Mouse (Mus musculus) left cerebral cortex, adult 6 months (tissue): ENCODE data around the gene Rfk. TPM values are rescaled to one million over a fixed set of nuclear protein-coding genes. Genes with fewer than 3 reads are reported as not detected.

ENCODE experiments used
- long read RNA-seq, 2 experiments: library from polyadenylated mRNA; unstranded; transcript quantifications; one replicate each; pipeline ENCODE4 v2.0.0; 2019 to 2020
- polyA plus RNA-seq: library from polyadenylated mRNA; unstranded; fragments of <200 nt; fragmentation: Nextera tagmentation; gene quantifications from 2 replicates; pipeline ENCODE4 v1.2.3, GENCODE M21; 2021

Gene Rfk
- polyA plus RNA-seq = 92.0 and 101 TPM in 2 replicates
- long read RNA-seq, experiment 1, transcript Rfk-201 (4 exons, 2,482 nt) = major isoform, 350 of 361 reads
- long read RNA-seq, experiment 1, partial matches to known transcripts = 11 of 361 reads
- long read RNA-seq, experiment 1, other reads (novel, unspliced or antisense) = 0 of 361 reads
- long read RNA-seq, experiment 2, transcript Rfk-201 (4 exons, 2,482 nt) = major isoform, 64 of 103 reads
- long read RNA-seq, experiment 2, partial matches to known transcripts = 4 of 103 reads
- long read RNA-seq, experiment 2, other reads (novel, unspliced or antisense) = 35 of 103 reads

DNA sequence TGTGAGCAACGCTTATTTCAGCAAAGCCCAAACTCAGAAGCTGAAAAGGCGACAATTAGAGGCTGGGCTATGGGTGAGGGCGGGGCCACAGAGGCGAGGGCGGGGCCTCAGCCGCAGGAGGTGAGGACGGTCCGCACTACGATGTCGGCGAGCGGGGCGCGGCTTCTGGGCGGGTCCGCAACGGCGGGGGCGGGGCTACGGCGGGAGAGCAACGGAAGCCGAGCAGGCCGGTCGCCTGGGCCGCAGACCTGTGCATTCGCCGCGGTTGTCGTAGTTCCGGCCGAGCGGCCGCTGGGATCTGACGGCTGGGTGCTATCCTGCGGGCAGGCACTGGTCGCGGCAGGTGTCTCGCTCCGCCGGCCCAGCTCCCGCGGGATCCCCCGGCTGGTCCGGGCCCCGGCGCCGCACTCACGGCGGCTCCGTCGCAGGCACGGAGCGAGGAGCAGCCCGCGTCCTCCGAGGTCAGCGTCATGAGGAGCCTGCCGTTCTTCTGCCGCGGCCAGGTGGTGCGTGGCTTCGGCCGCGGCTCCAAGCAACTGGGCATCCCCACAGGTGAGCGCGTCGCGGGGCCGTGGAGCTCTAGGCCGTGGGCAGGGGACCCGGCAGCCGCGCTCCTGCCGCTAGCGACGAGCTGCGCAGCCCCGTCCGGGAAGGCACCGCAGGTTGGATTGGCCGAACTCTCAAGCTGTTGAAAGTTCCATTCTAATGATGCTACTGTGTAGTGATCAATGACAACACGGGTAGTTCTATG, at the start of gene Rfk:
Gene Rfk (plus strand): TSS at position 203 of the 751 bp plus-strand sequence.

DNA sequence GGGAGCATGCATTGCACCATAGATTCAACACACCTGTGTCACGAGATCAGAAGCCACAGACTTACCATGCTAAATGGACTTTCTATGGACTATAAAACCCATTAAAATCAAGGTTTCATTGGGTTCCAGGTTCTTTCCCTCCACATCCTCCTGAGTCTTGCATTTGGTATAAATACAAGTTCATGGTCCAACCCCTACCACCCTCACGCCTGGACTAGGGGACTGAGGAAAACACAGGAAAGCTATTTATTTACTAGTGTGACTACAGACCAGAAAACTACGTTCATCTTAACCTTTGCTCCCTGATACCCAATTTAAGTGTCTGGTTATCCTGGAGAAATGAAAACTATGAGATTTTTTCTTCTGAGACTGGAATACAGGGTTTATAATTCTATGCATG, 21.1 kb upstream of the Rfk start, which contains the start of gene Gcnt1:
Gene Gcnt1 (minus strand): TSS at position 144 of the 400 bp plus-strand sequence.

Other genes with a start within 250 kb of the Rfk start
- gene Gcnt1, start 21.2 kb upstream of the Rfk start, polyA plus RNA-seq = 0.58 and 1.2 TPM in 2 replicates